Mouse (Mus musculus) embryo, embryonic 11 days (tissue): ENCODE results near the gene Rapgef2.

Experiments
- DNase-seq: peaks from one replicate; pipeline ENCODE4 v3.0.0-alpha.2; 2015

Rapgef2 gene

DNA sequence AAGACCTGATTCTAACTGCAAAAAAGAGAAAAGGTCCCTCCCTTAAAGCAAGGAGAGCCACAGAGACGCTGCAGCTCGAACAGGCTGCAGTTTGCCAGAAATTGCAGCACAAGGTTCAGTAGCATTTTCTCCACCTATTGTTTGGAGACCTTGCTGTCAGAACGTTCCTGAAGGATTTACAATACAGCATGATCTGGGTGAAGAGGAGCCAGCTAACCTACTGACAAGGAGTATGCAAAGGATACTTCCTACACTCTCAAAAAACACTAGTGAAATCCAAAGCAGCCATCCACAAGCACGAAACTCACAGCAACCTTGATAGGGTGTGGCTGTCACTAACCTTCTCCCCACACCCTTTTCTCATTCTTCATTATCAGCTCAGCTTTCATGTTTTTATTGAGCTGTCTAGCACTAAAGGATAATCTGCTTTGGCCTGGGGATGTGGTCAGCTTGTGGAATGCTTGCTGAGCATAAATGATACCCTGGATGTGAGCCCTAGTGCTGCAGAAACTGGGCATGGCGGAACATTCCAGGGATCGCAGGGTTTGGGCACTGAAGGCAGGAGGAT lies 124.4 kb downstream of the Rapgef2 start:
- DNase-seq, result no peak

DNA sequence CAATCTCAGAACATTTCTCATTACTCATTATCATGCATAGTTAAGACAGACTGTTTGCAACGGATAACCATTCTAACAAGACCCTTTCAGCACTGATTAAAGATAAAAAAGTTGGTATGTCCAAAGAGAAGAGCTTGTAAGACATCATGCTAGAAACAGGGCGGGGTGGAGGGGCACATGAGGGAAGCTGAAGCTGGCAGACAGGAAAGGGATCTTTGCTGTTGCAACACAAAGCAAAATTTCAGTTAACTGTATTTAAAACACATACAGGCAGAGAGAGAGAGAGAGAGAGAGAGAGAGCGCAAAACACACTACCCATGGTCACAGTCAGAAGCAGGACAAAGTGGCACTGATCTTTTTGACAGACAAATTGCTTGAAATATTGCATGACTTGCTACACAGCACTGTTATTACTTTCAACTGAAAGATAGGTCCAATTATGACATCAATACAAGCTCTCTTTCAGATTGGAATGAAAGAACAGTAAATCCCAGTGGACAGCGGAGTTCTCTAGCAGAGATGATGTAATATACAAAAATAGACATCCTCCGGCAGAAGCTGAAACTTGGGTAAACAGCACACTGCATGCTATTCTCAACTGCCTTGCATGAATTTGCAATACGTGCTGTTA lies 125.1 kb downstream of the Rapgef2 start:
- DNase-seq, result peak; percentile 37

DNA sequence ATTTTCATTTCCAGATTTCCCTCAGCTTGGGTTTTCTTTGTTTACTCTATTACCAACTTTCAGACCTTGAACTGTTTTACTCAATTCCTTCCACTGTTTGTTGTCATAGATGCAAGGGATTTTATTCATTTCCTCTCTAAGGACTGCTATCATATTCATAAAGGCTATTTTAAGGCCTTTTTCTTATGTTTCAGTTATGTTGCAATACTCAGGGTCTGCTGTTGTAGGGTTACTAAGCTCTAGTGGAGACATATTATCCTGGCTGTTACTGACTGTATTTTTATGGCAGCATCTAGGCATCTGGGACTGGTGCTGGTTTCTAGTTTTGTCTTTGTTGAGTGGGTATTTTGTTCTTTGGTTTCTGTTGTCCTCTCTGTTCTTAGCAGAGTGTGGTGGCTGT lies 128.1 kb downstream of the Rapgef2 start:
- no peak for DNase-seq

DNA sequence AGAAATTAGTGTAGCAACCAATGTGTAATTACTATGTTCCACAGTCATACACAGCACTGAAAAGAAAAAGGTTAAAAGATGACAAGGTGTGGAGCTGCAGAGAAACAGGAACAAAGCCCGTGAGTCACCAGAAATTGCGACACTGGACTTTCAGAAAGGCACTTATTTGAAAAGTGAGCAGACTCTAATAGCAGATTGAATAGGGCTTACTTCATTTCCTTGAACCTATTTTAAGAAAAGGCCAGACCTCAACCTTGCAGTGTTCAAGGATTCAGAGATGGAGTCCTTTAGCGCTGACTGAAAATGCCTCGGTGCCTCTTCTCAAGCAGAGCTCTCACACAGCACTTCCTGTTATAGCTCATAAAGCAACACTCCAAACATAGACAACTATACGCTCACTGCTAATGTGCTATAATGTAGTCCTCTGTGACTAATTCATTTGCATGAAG lies 133.3 kb downstream of the Rapgef2 start:
- no peak for DNase-seq

DNA sequence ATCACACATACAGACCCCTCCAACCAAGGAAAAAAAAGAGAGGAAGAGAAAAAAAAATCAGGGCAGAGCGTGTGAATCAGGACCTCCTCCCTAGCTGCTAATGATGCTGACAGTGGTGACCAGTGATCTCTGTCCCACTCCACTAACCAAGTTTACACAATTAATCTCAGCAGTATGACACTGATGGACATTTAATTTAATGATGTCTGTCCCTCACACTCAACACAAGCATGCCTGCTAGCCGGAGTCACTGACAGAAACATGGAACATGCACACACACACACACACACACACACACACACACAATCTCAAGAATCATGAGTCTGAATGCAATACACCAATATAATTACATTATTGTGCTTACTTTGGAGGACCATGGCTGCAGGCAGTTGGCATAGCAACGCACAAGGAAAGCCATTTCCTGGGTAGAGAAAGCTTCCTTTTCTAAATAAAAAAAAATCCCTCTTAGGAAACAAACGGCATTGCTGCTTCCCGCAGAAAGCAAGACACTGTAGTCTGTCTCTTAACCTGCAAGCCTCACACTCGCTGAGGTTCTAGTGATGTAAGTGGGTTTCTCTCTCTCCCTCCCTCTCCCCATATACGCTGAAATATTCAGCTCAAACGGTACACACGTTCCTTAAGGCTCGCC lies 140.8 kb downstream of the Rapgef2 start:
- DNase-seq, result peak; percentile 20

DNA sequence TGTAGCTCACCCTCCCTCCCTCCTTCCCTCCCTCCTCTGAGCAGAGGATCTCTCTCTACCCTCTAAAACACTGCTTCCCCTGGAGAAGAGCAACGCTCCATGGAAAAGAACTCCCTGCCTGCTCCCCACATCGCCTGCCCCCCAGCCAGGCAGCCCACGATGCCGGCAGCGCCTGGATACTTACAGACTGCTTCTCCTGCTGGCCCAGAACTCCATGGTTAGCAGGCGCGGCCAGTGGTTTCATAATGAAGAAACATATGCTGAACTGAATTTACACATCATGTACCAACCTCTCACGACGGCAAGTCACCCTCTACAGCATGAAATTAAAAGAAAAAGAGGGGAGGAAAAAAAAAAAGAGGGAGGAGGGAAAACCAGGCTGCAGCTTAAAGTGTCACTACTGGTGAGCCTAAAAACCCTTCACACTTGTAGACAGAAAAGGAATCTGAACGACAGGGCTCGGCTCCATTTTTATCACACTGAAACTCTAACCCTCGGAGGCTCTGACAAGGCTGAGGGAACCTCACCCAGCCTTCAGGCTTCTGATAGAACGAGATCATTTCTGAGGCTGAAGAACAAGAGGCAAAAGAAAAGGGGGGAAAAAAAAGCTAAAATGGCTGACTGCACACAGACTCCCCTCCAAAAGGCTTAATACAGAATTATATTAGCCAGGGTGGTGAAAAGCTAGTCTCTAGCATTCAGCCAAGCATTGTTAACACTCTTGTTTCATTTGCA lies 141.5 kb downstream of the Rapgef2 start:
- DNase-seq, result peak; percentile 22

DNA sequence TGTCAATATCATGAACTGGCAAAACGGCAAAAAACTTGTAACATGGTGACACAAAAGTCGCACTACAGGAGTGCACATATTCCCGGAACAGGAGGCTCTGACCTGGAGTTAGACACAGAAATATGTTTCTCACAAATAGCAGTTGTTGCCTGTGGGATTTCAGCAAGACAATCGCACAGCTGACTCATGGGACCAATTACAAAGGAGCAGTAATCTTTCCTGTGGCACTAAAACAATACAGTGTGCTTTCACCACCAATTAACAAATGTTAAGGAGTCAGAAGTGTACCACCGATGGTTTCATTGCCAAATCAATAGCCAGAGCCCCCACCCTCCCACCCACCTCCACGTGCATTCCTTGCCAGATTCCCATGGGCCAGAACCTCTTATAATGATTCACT lies 142.2 kb downstream of the Rapgef2 start:
- DNase-seq, result no peak

DNA sequence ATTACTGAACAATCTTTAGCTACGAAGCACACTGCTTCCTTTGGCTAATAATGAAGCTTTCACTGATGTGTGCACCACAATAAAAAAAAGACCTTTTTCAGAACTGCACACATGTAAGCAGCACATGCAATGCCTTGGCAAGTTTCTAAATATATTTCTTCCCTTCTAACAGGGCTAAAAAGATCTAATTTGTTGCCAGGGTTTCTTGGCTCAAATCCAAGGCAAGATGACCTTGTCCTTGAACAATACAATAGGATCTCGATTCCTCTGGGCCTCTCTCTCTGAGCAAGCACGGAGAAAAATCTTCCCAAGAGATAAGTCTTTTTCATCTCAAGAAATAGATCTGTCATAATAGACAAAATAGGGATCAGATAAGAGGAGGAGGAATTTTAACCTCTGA lies 147.1 kb downstream of the Rapgef2 start:
- DNase-seq, result peak; percentile 17

DNA sequence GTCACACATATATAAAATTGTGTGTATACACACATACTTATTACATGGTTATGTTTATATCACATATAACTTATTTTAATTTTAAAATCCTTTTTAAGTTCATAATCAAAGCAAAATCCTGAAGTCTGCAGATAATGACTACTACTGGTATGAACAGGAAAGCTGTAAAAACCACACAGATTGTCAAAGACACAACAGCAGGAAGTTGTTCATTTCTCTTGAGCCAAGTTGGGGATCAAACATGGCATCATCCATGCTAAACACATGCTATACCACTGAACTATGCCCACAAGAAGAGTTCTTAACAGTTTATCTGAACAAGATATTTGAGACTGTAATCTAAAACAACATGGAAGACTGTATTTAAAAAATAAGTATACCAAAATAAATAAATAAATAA lies 147.7 kb downstream of the Rapgef2 start:
- DNase-seq, result no peak

DNA sequence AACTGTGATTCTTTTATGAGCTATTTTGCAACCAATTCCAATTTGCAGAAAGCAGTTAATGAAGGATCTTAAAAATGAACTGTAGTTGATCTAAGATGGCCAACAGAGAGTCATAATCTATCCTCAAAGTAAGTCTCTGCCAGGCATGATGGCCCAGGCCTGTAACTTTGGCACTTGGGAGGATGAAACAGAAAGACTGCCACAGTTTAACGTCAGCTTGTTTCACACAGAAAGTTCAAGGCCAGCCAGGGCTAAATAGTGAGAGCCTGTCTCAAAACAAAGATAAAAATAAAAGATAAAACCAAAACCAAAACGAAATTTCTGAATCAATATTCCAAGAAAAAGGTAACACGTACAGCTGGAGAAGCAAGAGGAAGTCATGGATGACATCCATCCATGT lies 155.3 kb downstream of the Rapgef2 start:
- no peak for DNase-seq

DNA sequence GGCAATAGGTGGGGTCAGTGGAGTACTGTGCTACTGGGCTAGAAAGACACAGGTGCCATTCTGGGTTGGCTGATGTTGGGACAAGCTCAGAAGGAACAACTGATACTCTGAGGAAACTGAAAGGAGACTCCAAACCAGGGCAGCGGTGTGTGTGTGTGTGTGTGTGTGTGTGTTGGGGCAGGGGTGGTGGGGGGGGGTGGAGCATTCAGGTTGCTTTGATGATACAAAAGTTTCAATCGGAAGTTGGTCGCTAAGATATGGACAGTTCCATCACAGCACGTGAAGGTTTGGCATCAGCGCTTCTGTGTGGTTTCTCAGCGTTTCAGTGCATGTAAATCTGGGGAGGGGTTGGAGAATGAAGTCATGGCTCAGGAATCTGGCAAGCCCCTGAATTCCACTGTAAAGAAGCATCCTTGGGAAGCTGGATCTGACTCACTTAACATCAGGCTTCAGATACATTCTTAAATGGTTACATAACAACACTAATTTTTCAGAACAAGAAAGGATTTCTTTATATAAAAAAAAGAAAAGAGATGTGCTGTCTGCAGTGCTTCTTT lies 157.2 kb downstream of the Rapgef2 start:
- DNase-seq, result peak; percentile 14

DNA sequence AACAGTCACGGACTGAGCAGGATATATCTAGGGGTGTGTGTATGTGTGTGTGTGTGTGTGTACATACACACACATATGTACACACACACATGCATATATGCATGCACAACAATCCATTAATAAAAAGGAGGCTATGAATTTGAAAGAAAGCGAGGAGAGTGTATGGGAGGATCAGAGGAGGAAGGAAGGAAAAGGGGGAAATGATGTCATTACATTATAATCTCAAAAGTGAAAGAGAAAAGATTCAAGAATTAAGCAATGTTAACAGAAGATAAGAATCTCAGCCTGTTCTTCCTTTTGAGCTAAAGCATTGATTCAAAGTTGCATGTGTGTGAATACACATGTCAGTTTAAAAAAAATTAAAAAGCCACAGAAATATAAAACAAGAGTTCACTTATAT lies 158.5 kb downstream of the Rapgef2 start:
- no peak for DNase-seq

DNA sequence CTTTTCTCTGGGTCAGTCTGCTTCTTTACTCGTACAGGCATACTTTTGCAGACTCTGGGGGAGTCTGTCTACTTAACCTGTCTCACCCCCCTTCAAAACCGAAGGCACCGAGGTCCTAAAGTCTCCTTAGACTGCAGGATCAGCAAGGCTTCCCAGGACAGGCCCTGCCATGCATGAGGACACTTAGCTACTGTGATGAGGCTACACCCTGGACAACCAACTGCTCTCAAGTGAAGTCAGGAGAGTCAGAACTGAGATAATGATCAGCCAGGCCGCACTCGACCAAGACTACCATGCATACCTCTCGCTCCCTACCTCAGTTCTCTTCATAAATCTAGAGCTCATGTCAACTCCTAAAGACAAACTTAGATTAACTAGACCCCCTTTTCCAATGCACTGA lies 159.5 kb downstream of the Rapgef2 start:
- no peak for DNase-seq

DNA sequence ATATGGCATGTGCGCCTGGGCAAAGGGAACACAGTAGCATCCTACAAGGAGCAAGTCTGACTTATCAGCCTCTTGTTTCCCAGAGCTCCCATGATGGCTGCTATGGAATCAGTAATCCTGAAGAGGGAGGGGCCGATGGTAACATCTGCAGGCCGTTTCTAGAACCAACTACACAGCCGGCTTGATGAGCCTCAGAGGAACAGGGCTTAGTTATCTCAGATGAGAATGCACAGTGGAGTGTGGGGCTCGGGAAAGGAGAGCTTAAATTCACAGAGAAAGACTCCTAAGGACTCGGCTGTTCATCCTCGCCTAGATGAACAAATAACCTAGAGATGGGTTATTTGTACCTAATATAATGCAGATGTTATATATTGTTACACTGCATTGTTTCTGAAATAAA lies 164.9 kb downstream of the Rapgef2 start:
- DNase-seq, result no peak

DNA sequence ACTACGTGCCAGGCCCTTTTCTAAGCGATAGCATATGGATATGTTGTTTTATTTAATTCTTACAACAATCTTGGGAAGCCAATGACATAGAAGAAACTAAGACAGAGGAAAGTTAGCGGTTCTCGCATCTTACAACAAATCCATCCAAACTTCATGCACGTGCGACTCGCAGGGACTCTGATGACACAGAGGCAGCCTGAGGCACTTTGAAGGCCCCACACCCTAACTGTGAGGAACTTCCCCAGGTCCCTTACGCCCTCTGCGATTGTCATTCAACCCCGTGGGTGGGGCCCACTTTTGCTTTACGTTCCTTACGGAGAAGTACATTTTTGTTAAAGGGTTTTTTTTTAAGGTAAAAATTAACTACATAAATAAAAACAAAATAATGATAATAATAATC lies 166.3 kb downstream of the Rapgef2 start:
- DNase-seq, result no peak

DNA sequence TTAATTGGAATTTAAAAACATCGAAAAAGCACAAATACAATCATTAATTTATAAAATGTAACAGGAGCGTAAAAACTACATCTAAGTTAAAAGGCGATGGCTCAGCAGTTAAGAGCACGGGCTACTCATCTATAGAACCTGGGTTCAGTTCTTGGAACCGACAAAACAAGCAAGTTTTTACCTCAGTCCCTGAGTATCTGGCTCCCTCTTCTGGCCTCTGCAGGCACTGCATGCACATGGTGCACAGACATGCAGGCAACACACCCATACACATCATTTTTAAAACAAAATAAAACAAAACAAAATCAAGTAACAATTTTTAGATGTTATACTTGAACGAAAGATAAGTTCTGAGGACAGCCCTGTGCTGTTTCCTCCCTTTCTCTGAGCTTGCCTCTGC lies 176.2 kb downstream of the Rapgef2 start:
- DNase-seq, result no peak

DNA sequence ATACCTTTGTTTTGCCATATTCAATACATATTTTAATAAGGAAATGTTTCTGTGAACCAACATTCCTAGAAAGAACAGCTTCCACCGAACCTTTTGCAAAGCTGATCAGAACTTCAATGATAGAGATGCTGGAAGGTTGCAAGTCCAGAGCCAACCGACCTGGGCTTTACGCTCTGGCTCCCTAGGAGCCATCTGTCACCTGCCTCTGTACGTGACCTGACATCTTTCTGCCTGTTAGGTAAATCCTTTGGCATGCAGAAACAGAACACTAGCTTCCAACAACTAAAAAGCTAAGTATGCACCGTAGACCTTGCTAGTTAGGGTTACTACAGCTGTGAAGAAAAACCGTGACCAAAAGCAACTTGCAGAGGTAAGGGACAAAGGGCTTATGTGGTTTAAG lies 178.1 kb downstream of the Rapgef2 start:
- DNase-seq, result no peak

DNA sequence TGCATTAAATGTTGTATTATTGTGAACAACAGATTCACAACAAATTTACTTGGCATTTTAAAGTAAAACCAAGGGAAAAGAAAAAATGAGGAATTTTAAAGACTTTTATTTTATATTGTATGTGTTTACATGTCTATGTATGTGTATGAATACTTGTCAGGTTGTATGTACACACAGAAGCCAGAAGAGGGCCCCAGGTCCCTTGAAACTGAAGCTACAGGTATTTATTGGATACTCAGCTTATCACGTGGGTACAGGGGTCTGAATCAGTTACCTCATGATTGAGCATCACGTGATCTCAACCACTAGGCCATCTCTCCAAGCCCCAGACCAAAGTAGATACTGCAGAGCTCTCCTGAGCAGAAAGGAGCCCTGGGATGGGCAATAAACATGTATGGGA lies 180.0 kb downstream of the Rapgef2 start:
- DNase-seq, result no peak

DNA sequence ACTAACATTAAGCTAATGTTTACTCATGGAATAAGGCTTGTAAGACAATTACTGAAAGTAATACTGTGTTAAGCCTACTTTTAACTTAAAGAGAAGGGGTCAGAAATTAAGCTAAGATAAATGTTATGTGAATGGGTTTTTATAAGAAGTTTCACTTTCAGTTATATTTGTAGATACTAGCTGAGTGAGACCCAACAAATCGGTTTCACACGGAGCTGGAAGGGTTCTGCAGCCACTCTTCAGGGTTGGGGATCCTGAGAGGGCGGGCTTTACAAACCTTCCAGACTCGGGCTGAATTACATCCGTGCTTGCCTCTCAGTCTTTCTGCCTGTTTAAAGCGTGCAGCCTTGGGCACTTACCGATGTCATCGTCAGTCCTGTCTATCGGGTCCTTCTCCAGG lies 182.7 kb downstream of the Rapgef2 start:
- DNase-seq, result no peak

DNA sequence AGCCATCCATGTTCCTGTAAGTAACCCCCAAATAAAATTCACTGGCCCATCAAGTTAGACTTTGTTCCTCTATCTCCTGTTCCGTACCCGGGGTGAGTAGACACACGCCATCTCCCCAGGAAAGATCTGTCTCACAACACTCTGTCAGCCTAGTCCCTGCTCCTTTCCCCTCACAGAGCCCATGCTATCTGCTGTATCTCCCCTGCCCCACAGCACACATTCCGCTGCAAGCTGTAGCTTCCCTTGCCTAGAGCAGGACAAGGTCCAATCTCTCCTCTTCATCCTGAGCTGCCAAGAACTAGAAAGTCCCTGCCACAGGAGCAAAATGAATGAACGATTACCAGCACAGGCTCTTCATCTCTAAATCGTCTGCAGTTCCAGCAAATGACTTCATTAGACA lies 184.6 kb downstream of the Rapgef2 start:
- no peak for DNase-seq

DNA sequence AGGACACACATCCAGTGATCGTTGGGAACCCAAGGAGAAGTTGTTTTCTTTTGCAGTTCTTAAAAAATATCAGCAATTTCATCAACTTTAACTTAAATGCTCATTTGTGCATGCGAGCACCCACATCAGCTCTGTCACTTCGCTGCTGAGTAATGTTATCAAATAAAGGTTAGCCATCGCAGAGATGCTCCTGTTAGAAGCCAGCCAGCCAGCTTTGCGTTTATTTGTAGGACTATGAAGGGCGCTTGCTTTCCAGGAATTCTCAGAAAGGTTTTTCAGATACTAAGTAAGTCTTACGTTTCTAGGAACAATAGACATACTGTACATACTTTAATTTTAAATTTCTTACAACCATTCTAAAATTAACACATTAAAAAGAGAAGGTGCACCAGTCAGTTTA lies 185.5 kb downstream of the Rapgef2 start:
- DNase-seq, result no peak

DNA sequence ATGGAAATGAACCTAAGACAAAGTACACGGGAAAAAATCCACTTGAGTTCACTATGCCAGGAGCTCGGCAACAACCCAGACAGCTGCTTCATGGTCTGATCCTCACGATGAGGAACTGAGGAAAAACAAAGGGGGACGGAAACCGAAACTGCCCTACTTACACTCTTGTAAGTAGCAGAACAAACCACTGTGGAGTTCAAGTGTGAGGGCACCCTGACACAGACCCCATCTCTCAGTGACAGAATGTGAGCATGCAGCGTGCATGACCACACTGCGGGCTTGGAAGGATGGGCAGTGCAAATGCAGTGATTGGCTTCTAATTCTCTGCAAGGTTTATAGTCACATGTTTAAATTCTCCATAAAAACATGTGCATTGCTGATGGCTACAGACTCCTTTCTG lies 197.2 kb downstream of the Rapgef2 start:
- no peak for DNase-seq

DNA sequence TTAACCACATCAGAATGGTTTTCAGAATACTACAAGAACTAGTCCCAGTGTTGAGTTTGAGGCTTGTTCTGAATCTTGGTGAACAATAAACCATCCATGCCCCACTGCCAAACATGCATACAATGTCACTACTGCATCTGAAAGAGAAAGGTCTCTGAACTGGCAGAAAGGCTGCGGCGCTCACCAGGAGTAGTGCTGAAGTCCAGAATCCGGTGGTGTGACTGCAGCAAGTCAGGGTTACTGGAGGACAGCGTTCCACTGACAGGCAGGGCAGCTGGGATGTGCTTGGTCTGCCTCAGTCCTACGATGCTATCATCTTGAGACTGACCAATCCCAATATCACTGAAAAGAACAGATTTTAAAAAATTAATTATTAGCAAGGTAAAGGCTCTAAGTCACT lies 197.9 kb downstream of the Rapgef2 start:
- no peak for DNase-seq

DNA sequence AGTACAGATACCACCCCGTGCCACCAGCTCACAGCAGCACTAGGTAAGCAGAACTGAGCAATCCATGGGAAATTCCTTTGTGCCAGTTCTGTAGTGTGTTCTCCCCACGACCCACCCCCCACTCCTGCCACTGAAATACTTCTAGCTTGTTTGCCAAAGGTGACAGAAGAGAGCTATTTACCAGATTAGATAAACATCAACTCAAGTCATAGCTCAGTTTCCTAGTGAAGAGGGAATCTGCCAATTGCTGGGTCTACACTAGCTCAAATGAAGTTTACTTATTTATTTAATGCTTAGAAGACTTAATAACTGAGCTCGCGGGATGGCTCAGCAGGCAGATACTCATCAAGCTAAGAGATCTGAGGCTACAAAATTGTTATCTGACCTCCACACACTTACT lies 200.0 kb downstream of the Rapgef2 start:
- DNase-seq, result no peak
